Mouse (Mus musculus) liver, postnatal 0 days (tissue): ENCODE measurements at regions not wholly inside any gene's neighbourhood (a gene's known extent, or its start where the extent isn't known, plus 50 kb on each side); places are given as distances from the start of the nearest gene placed in this dataset.

ENCODE experiments used
- ATAC-seq: fragments of 200-750 bp; cut with Nextera tagmentation; 2 replicates; pipeline ENCODE4 v1.8.0; 2017; ENCODE audit warnings: mild to moderate bottlenecking, moderate library complexity
- DNase-seq: peaks from one replicate; pipeline ENCODE4 v3.0.0-alpha.2; 2016
- H3K27ac ChIP-seq: fragments of 300-500 bp; sonication (generic); 2 replicates; pipeline ENCODE4 v1.5.1; 2014; ENCODE audit warnings: antibody characterized with exemption, moderate library complexity, mild to moderate bottlenecking, low read depth
- H3K27me3 ChIP-seq: fragments of 300-500 bp; sonication (generic); 2 replicates; pipeline ENCODE4 v1.6.1; 2014; ENCODE audit warnings: low read length, control low read depth, mixed read lengths; ENCODE audit not compliant: insufficient read depth
- H3K36me3 ChIP-seq: fragments of 300-500 bp; sonication (generic); replicated peaks from 2 replicates; pipeline ENCODE4 v1.6.1; 2014; ENCODE audit warnings: mild to moderate bottlenecking, control low read depth, low read length, moderate library complexity, mixed read lengths; ENCODE audit not compliant: insufficient read depth
- H3K4me1 ChIP-seq: fragments of 300-500 bp; sonication (generic); 2 replicates; pipeline ENCODE4 v1.6.1; 2014; ENCODE audit warnings: antibody characterized with exemption, mild to moderate bottlenecking, control low read depth; ENCODE audit not compliant: insufficient read depth
- H3K4me2 ChIP-seq: fragments of 300-500 bp; sonication (generic); 2 replicates; pipeline ENCODE4 v1.6.1; 2014; ENCODE audit warnings: low read depth, mild to moderate bottlenecking, low read length, moderate library complexity, mixed read lengths
- H3K4me3 ChIP-seq: fragments of 300-500 bp; sonication (generic); 2 replicates; pipeline ENCODE4 v1.5.1; 2014; ENCODE audit warnings: low read depth, low read length
- H3K9ac ChIP-seq: fragments of 300-500 bp; sonication (generic); replicated peaks from 2 replicates; pipeline ENCODE4 v1.6.1; 2014; ENCODE audit warnings: mild to moderate bottlenecking, moderate library complexity
- H3K9me3 ChIP-seq: fragments of 300-500 bp; sonication (generic); 2 replicates; pipeline ENCODE4 v1.6.1; 2016; ENCODE audit warnings: mild to moderate bottlenecking, control low read depth, low read length, mixed read lengths
- CTCF ChIP-seq: sonication (generic); IDR thresholded peaks from 2 replicates; pipeline ENCODE4 v1.5.1; 2016; ENCODE audit warnings: antibody characterized with exemption, low read depth
- EP300 ChIP-seq: IDR thresholded peaks from 2 replicates; pipeline ENCODE4 v1.6.1; 2016; ENCODE audit warnings: antibody characterized with exemption, low read depth, mild to moderate bottlenecking
- WGBS: fragments of 180-500 bp; shearing (Covaris S2); extraction: QIAGEN DNeasy Blood & Tissue Kit; methylation state at CpG from one replicate; pipeline ENCODE4 v1.1.7; 2014; ENCODE audit not compliant: insufficient replicate concordance; 5-methylcytosine and 5-hydroxymethylcytosine counted together

DNA sequence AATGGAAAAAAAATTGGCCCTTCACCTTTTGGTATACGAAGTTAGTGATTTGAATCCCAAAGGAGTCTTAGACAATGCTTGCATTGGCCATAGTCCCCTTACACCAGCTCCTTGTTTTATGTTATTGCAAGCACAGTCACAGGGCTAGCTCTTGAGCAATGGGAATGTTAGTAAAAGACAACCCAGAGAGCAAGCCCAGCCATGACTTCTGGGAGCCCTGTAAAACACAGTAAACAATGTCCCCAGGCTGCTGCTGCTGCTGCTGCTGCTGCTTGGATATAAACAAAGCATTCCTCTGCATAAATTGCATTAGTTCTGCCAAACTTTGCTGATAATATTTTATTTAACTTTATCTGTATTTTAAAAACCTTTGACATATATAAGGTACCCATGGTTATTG, 334.0 kb downstream of the Med10 start:
- Histone ChIP-seq H3K4me2 (no peak overlapping the region), H3K36me3 (no peaks in the 10 kb centered on the region), H3K9ac (no peak overlapping the region), H3K27ac (no peak overlapping the region), H3K4me1 (no peaks in the 10 kb centered on the region), H3K9me3 (no peaks in the 10 kb centered on the region), H3K4me3 (no peak overlapping the region), H3K27me3 (no peaks in the 10 kb centered on the region)
- DNase-seq, result no peak
- TF ChIP-seq EP300 (no peak), CTCF (no peak)
- no peak for ATAC-seq
- WGBS, result 82% methylated on average over 1 of the region's 1 CpGs

- no peaks in the 10 kb centered on the region for H3K9me3 ChIP-seq
- no peak for DNase-seq
- H3K4me2 ChIP-seq, result no peak overlapping the region
- no peak overlapping the region for H3K27ac ChIP-seq
- no peak for TF ChIP-seq CTCF
- TF ChIP-seq EP300, result no peak
- no peak overlapping the region for H3K4me3 ChIP-seq
- no peaks in the 10 kb centered on the region for H3K36me3 ChIP-seq
- no peaks in the 10 kb centered on the region for H3K4me1 ChIP-seq
- H3K27me3 ChIP-seq, result no peaks in the 10 kb centered on the region
- H3K9ac ChIP-seq, result no peak overlapping the region
- 65% methylated on average over 4 of the region's 4 CpGs for WGBS
- no peak for ATAC-seq
Observed at GRCm38 (mm10) chr13:70144461-70144860, 342.3 kb downstream of the Med10 start.

GRCm38 (mm10) chr13:70145466-70145865, 343.3 kb downstream of the Med10 start:
- Histone ChIP-seq H3K4me2 (no peak overlapping the region), H3K36me3 (no peaks in the 10 kb centered on the region), H3K4me1 (no peaks in the 10 kb centered on the region), H3K4me3 (no peak overlapping the region), H3K9ac (no peak overlapping the region), H3K27me3 (no peaks in the 10 kb centered on the region), H3K9me3 (no peaks in the 10 kb centered on the region), H3K27ac (no peak overlapping the region)
- 51% methylated on average over 6 of the region's 6 CpGs for WGBS
- DNase-seq (no peak), ATAC-seq (no peak)
- TF ChIP-seq EP300 (no peak), CTCF (no peak)

DNA sequence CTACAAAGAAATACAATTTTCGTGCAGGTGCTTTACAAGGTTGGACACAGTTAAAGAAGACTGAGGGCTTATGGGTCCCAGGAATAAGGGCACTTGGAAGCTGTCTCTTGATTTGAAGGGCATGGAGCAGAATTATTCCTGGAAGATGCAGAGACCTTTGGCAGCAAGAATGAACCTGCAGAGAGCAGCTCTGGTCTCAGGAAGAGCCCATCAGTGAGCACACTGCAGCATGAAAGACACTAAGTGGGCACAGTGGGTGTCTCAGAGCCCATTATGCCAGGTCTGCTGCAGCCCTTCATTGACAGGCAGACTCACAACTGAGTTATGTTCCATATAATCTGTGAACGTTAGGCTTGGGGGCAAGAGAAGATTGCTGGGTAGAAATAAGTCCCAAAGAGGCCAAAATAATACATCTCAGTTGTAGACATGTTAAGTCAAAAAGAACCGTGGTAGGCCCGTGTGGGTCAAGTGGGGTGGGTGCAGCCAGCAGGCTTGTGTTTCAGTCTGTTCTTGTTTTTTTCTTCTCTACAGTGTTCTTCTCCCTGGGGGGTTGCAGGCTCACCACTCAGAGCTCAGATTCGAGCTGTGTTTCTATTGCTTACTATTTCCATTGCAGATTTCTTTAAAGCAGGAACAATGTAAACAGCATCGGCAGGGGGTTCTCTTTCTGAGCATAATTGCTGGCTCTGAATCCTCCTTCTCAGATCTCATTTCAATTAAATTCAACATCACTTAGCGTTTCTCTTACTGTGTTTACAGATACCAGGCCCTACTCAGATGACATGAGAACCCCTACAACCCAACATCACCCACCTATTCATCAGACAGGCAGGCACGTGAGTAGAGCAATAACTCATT, 347.1 kb downstream of the Med10 start:
- no peak overlapping the region for H3K4me2 ChIP-seq
- no peaks in the 10 kb centered on the region for H3K27me3 ChIP-seq
- ATAC-seq (no peak), DNase-seq (no peak)
- no peak overlapping the region for H3K9ac ChIP-seq
- H3K9me3 ChIP-seq, result no peaks in the 10 kb centered on the region
- no peaks in the 10 kb centered on the region for H3K4me1 ChIP-seq
- no peak overlapping the region for H3K4me3 ChIP-seq
- H3K36me3 ChIP-seq, result no peaks in the 10 kb centered on the region
- no peak overlapping the region for H3K27ac ChIP-seq
- no peak for TF ChIP-seq CTCF
- WGBS, result 38% methylated on average over 8 of the region's 8 CpGs

DNA sequence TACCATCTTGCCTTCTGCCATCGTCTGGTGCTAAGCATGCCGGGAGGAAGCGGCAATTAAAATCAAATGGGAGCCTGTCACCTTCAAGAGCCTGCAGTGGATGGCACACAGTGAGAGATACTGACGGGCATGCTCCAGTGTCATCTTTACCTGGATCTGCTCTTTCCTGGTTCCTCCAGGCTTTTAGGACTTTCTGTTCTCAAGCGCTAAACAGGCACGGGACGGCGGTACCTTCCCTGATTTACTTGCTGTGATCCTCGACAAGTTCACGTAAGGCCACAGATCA, 347.6 kb downstream of the Med10 start:
- Histone ChIP-seq H3K9me3 (no peaks in the 10 kb centered on the region), H3K4me2 (no peak overlapping the region), H3K4me3 (no peak overlapping the region), H3K4me1 (no peaks in the 10 kb centered on the region), H3K36me3 (no peaks in the 10 kb centered on the region), H3K9ac (no peak overlapping the region), H3K27ac (no peak overlapping the region), H3K27me3 (no peaks in the 10 kb centered on the region)
- WGBS, result 52% methylated on average over 10 of the region's 10 CpGs
- no peak for DNase-seq
- ATAC-seq, result no peak
- TF ChIP-seq EP300 (no peak), CTCF (no peak)

- no peak for DNase-seq
- Histone ChIP-seq H3K4me2 (no peak overlapping the region), H3K9ac (no peak overlapping the region), H3K27me3 (no peaks in the 10 kb centered on the region), H3K9me3 (no peaks in the 10 kb centered on the region), H3K4me3 (no peak overlapping the region), H3K27ac (no peak overlapping the region), H3K36me3 (no peaks in the 10 kb centered on the region), H3K4me1 (no peaks in the 10 kb centered on the region)
- ATAC-seq, result no peak
- TF ChIP-seq CTCF (no peak), EP300 (no peak)
- 52% methylated on average over 8 of the region's 8 CpGs for WGBS
Observed at GRCm38 (mm10) chr13:70153062-70153461, 350.9 kb downstream of the Med10 start.
